Mouse (Mus musculus) naive thymus-derived CD4-positive, alpha-beta T cell, adult 2 months (primary cell): Measurements from ENCODE around the gene Obp2a.
"Not testable (repeated sequence)": the region's sequence is repeated elsewhere in the genome, so short reads cannot be mapped to it uniquely, and the experiment has no call there.

Source experiments
- DNase-seq: peaks from one replicate; pipeline ENCODE4 v3.0.0-alpha.2; 2011; ENCODE audit warnings: low read depth

Gene Obp2a

DNA sequence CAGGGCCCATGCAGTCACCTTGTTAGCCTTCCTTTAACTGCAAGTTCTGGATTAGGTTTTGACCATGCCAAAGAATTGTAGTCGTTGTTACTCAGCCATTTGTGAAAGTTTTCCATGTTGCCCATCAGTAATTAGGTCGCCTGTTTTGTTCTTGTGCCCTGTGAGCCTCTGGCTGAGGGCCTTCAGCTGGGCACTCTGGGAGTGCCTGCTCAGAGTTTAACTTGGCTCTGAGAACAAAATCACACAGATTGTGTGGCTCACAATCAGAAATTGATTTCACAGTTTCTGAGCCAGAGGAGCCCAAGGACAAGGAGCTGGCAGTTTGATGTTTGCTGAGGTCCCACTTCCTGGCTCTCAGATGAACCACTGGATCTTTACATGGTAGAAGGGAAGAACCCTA lies 9.9 kb downstream of the Obp2a start:
- not testable (repeated sequence) for DNase-seq

DNA sequence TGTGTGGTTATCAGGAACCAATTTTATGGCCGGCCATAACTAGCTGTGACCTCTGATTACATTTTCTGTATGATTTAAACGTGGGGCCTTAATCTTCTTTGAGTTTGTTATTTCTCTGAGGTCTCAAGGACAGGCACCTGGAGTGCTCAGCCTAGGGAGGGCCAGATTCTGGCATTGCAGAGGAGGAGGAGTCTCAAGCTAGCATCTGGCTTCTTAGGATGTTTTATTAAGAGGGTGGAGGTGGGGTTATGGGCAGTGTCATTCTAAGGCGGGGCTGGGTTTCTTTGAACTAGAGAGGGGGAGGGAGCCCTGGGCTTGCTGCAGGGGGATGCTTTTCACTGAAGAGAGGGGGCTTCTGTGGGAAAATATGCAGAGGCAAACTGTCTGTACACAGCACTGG lies 11.8 kb downstream of the Obp2a start:
- not testable (repeated sequence) for DNase-seq

DNA sequence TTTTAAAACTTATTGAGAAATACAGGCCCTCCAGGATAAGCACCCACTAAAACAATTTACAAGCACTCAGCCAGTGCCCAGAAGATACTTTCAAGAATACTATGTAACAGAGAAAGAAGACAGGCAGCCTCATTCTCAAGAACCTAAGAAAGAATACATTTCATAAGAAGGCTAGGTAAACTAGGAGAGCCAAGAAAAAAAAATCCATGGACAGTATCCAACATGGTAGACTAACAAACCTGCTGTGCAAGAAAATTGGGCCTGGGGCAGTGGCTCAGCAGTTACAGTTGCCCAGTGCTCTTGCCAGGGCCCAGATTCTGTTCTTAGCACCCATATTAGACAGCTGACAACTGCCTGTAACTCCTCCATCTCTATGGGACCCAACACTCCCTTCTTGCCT lies 17.4 kb downstream of the Obp2a start:
- DNase-seq = no peak

DNA sequence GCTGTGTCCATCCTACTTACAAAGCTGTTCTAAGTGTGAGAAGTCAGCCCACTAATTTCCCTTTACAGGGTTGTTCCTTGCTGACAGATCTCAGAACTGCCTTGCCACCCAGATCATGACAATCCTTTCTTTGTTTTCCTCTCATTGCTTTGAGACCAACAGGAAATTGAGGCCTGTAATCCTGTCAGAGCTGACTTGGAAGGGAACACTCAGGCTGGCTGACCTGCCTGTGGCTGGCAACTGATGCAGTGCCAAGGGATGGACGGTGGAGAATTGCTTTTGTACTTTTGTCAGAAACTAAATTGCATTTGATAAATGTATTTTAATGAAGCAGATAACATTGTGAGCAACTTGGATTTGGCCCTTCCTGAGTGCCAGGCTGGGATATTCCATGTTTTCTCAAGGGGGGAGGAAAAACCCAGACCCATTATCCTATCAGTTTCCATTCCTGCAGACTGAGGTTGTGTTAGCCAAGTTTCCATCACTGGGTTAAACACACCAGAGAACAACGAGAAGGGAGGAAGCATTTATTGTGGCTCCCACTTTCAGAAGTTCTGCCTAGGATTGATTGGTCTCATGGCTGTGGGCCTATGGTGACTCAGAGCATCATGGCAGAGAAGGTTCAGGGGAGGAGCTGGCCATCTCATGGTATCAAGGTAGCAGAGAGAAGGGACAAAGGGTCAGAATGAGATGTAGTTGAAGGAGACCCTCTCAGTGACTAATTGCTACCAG lies 33.5 kb downstream of the Obp2a start:
- no peak for DNase-seq

DNA sequence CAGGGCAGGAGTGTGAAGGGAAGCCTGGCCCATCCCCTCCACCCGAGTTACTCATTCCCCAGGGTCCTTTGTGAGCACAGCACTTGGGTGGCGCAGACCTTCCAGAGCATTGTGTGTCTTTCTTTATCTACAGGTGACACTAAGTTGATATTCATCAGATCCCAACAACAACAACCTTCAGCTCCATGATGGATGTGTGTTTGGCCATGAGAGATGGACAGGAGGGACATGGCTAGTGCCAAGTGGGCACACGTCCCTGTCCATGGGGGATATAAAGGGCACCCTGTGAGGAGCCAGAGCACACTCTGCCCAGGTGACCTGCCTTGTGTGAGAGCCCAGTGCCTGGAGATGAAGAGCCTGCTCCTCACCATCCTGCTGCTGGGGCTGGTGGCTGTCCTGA lies 36.9 kb downstream of the Obp2a start, which contains the start of gene Obp2b:
TSS of gene Obp2b (plus strand) at position 301 of the 400 bp plus-strand sequence.
- not testable (repeated sequence) for DNase-seq

DNA sequence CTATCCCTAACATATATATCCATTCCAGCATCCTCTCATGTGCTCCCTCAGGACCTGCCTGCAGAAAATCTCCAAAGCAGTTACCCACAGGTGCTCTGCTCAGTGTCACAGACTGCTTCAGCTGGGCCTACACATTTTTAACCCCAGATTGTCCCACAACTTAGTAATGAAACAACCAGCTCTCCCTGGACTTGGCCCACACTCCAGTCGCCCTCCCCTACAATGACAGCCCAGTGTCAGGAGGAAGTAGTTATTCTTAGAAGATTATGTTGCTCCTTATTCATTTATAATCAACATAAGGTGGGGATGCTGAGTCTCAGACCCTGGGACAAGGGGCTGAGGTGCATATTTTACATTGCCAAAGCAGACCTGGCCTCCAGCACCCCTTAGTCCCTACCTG lies 41.8 kb downstream of the Obp2a start:
- no peak for DNase-seq
